Mouse (Mus musculus) embryonic facial prominence, embryonic 15.5 days (tissue): ENCODE measurements at regions not wholly inside any gene's neighbourhood (a gene's known extent, or its start where the extent isn't known, plus 50 kb on each side); places are given as distances from the start of the nearest gene placed in this dataset.

Experiments used
- ATAC-seq: fragments of 200-750 bp; cut with Nextera tagmentation; 2 replicates; pipeline ENCODE4 v1.8.0; 2017; ENCODE audit warnings: low read depth, moderate TSS enrichment; ENCODE audit not compliant: insufficient number of reproducible peaks, low FRiP score, low TSS enrichment
- H3K27ac ChIP-seq: fragments of 300-500 bp; sonication (generic); replicated peaks from 2 replicates; pipeline ENCODE4 v1.5.1; 2015; ENCODE audit warnings: mild to moderate bottlenecking, inconsistent platforms
- H3K27me3 ChIP-seq: fragments of 300-500 bp; sonication (generic); 2 replicates; pipeline ENCODE4 v1.6.1; 2015; ENCODE audit warnings: inconsistent platforms
- H3K36me3 ChIP-seq: fragments of 300-500 bp; sonication (generic); 2 replicates; pipeline ENCODE4 v1.6.1; 2015; ENCODE audit warnings: mild to moderate bottlenecking, inconsistent platforms
- H3K4me1 ChIP-seq: fragments of 300-500 bp; sonication (generic); 2 replicates; pipeline ENCODE4 v1.6.1; 2015; ENCODE audit warnings: inconsistent platforms
- H3K4me2 ChIP-seq: fragments of 300-500 bp; sonication (generic); replicated peaks from 2 replicates; pipeline ENCODE4 v1.6.1; 2015; ENCODE audit warnings: mild to moderate bottlenecking, inconsistent platforms
- H3K4me3 ChIP-seq: fragments of 300-500 bp; sonication (generic); replicated peaks from 2 replicates; pipeline ENCODE4 v1.5.1; 2015; ENCODE audit warnings: mild to moderate bottlenecking, inconsistent platforms
- H3K9ac ChIP-seq: fragments of 300-500 bp; sonication (generic); 2 replicates; pipeline ENCODE4 v1.6.1; 2015; ENCODE audit warnings: inconsistent platforms
- H3K9me3 ChIP-seq: fragments of 300-500 bp; sonication (generic); replicated peaks from 2 replicates; pipeline ENCODE4 v1.6.1; 2016; ENCODE audit warnings: inconsistent platforms
- WGBS: fragments of 180-500 bp; shearing (Covaris S2); methylation state at CpG from one replicate; pipeline ENCODE4 v1.1.7; 2015; 5-methylcytosine and 5-hydroxymethylcytosine counted together

DNA sequence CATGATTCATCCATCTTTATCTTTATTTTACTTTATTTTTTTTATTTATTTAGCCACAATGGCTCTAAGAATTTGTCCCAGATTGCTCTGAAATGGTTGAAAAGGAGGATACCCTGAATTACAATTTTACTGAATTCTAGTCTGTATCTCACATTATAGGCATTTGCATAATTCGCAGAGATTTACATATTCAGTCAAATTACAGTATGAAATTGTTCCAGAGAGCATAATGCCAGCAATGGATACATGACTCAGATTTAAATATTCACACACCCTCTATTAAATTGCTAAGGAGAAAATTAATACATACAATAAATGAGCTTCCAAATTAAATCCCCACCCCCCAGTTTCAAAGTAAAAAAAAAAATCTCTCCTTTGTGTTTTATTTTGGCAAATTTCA lies 238.8 kb upstream of the Cwc22 start:
- no peaks in the 10 kb centered on the region for H3K4me1 ChIP-seq
- H3K4me3 ChIP-seq: no peak overlapping the region
- no peak overlapping the region for H3K4me2 ChIP-seq
- ATAC-seq: no peak
- no peaks in the 10 kb centered on the region for H3K27me3 ChIP-seq
- H3K9me3 ChIP-seq: no peaks in the 10 kb centered on the region
- H3K36me3 ChIP-seq: no peaks in the 10 kb centered on the region
- no peak overlapping the region for H3K27ac ChIP-seq
- H3K9ac ChIP-seq: no peak overlapping the region
- 80% methylated on average over 1 of the region's 1 CpGs for WGBS

DNA sequence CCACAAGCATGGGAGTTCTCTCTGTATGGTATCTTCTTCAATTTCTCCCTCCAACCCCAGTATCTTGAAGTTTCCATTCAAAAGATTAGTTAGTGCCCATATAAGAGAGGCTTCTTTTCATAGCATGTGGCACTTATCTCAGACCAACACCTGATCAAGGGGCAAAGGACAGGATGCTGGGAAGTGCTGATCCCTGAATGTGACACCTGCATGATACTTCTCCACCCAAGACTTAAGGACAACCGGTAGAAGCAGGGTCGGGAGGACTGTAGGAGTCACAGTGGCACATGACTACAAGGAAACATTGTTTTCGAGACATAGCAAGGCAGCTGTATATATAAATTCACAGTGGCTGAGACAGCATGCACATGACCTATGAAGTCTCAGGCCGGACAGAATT lies 227.6 kb upstream of the Cwc22 start:
- no peak for ATAC-seq
- WGBS: 77% methylated on average over 4 of the region's 4 CpGs

DNA sequence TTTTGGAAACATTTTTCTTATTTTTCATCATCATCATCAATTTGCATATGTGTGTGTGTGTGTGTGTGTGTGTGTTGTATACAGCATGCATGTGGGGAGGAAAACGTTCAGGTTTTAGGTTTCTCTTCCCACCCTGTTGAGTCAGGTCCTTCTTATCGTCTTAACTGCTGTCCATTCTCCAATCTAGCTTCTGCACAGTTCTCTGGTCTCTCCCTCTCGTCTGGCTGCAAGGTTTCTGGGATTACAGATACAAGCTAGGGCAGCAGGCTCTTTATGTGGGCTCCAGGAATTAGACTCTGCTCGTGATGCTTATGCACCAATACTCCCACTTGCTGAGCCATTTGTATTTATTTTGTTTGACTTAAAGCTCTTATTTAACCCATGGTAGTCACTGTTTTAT lies 226.6 kb upstream of the Cwc22 start:
- Histone ChIP-seq H3K27me3 (no peaks in the 10 kb centered on the region), H3K4me3 (no peak overlapping the region), H3K4me1 (no peaks in the 10 kb centered on the region), H3K27ac (no peak overlapping the region), H3K4me2 (no peak overlapping the region), H3K9me3 (no peaks in the 10 kb centered on the region), H3K36me3 (no peaks in the 10 kb centered on the region), H3K9ac (no peak overlapping the region)
- ATAC-seq: no peak
- WGBS: 50% methylated on average over 4 of the region's 4 CpGs

More for the DNA sequence above, 227.6 kb upstream of the Cwc22 start:
- Histone ChIP-seq H3K9ac (no peak overlapping the region), H3K27me3 (no peaks in the 10 kb centered on the region), H3K36me3 (no peaks in the 10 kb centered on the region), H3K4me3 (no peak overlapping the region), H3K27ac (no peak overlapping the region), H3K4me2 (no peak overlapping the region), H3K4me1 (no peaks in the 10 kb centered on the region), H3K9me3 (no peaks in the 10 kb centered on the region)

DNA sequence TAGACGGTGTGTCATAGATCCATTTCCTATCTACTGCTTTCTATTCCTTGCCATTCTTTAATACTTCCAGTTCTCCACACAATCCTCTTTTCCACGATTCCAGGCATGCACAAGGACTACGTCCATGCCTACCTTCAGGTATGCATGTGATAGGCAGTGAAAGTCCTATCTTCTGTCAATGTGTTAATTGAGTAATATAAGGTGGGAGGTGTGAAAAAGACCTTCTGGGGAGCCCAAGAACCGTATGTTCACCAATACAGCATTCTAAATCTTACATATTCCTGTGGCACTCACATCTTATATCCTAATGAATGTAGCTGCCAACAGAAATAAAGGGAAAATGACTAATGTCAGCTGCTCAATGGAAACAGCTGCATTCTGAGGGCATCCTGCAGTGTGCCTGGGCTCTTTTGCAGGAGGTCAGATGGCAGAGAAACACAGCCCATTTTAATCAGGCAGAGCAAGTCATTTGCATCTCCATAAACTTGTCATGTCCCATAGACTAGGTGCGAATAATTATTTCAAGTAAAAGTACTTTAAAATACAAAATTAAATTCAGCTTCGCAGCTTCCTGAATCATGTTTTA lies 224.1 kb upstream of the Cwc22 start:
- Histone ChIP-seq H3K9ac (no peak overlapping the region), H3K27ac (no peak overlapping the region), H3K27me3 (no peaks in the 10 kb centered on the region), H3K36me3 (no peaks in the 10 kb centered on the region), H3K4me1 (no peaks in the 10 kb centered on the region), H3K4me2 (no peak overlapping the region), H3K9me3 (no peaks in the 10 kb centered on the region), H3K4me3 (no peak overlapping the region)
- ATAC-seq: no peak
- 80% methylated on average over 6 of the region's 6 CpGs for WGBS

DNA sequence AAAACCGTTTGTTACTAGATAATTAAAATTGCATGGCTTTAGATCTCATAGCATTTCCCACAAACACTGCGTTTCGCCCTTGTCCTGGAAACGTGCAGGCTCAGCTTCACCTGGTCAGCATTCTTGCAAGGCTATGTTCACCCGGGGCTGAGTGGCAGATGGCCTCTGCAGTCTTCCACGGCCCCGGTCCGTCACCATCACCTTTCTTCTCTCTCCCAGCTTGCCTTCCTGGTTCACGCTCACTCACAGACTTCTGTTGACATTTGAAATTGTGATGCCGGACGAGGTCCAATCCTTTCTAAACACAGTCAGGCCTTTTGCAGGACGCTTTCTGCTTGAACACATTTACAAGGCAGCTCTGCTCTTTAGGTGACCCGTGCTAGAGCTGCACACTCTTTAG lies 219.3 kb upstream of the Cwc22 start:
- no peaks in the 10 kb centered on the region for H3K36me3 ChIP-seq
- H3K27ac ChIP-seq: no peak overlapping the region
- no peaks in the 10 kb centered on the region for H3K27me3 ChIP-seq
- WGBS: 69% methylated on average over 13 of the region's 13 CpGs
- no peaks in the 10 kb centered on the region for H3K4me1 ChIP-seq
- H3K9ac ChIP-seq: no peak overlapping the region
- no peaks in the 10 kb centered on the region for H3K9me3 ChIP-seq
- no peak overlapping the region for H3K4me3 ChIP-seq
- no peak overlapping the region for H3K4me2 ChIP-seq
- no peak for ATAC-seq

DNA sequence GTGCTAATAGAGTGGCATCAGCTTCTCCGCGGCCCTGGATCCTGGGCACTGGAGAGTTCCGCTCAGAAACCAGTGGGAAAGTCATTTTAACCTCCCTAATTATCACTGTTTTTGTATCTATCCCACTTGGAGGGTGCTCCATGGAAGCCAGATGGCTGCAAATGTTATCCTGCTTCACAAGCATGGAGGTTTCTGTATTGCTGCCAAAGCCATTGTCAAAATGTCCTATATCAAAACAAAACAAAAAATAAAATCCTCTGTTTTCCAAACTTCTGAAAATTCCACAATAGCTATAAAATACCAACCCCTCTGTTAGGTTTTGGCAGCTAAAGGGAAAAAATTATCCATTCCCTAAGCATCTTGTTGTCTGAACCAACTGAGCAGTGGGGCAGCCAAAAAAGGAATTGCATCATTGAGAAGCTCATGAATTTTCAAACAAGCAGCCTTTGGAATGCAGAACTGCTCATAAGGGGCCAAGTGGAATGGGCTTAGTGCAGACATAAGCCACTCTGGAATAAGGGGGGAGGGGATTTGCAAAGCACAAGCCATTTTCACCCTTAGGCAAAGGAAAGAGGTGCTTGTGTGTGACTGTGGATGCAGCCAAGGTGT lies 213.8 kb upstream of the Cwc22 start:
- no peak for ATAC-seq

DNA sequence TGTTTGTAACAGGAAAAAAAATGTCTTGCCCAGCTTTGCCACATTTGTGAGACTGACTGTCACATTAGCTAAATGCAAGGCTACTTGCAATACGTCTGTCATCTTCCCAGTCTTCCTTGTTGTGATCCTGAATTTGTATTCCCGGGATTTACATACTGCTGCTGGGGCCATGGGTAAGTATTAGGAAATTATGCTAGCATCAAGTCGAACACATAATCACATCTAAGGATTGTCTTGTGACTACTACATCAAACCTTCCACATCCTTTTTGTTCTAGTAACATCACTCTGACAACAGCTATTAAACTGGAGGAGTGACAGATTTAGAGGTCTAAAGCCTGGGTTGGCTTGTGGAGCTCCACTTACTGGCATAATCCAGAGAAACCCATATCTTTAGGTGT lies 164.2 kb upstream of the Cwc22 start:
- Histone ChIP-seq H3K9ac (no peak overlapping the region), H3K27me3 (no peaks in the 10 kb centered on the region), H3K9me3 (no peaks in the 10 kb centered on the region), H3K4me1 (no peaks in the 10 kb centered on the region), H3K27ac (no peak overlapping the region), H3K4me3 (no peak overlapping the region), H3K4me2 (no peak overlapping the region), H3K36me3 (no peaks in the 10 kb centered on the region)
- WGBS: 72% methylated on average over 3 of the region's 3 CpGs
- ATAC-seq: no peak

More for the DNA sequence above, 213.8 kb upstream of the Cwc22 start:
- H3K27ac ChIP-seq: no peak overlapping the region
- no peak overlapping the region for H3K9ac ChIP-seq
- H3K4me2 ChIP-seq: no peak overlapping the region
- H3K36me3 ChIP-seq: no peaks in the 10 kb centered on the region
- whole genome bisulfite sequencing: 45% methylated on average over 3 of the region's 3 CpGs
- no peak overlapping the region for H3K4me3 ChIP-seq
- H3K27me3 ChIP-seq: no peaks in the 10 kb centered on the region
- H3K4me1 ChIP-seq: peaks cover 3% of the 10 kb centered on the region; the same call in 1 of the 2 replicates
- no peaks in the 10 kb centered on the region for H3K9me3 ChIP-seq

DNA sequence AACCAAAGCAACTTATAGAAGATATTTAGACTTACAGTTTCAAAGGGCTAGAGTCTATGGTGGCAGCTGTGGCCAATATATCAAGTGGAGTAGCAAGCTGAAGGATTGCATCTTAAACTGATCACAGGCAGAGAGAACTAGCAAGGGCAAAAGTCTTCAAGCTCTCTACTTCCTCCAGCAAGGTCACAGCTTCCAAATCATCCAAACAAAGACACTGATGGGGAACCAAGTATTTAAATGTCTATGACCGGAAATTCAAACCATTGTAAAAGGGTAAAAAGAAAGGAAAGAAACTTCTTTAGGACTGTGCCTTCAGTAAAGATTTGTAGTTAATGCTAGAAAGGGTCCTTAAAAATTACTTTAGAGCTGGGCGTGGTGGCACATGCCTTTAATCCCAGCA lies 149.4 kb upstream of the Cwc22 start:
- 86% methylated on average over 2 of the region's 2 CpGs for WGBS
- H3K27ac ChIP-seq: no peak overlapping the region
- no peaks in the 10 kb centered on the region for H3K36me3 ChIP-seq
- H3K27me3 ChIP-seq: no peaks in the 10 kb centered on the region
- no peak overlapping the region for H3K4me3 ChIP-seq
- H3K9me3 ChIP-seq: no peaks in the 10 kb centered on the region
- no peak for ATAC-seq
- H3K9ac ChIP-seq: no peak overlapping the region
- no peaks in the 10 kb centered on the region for H3K4me1 ChIP-seq
- H3K4me2 ChIP-seq: no peak overlapping the region

DNA sequence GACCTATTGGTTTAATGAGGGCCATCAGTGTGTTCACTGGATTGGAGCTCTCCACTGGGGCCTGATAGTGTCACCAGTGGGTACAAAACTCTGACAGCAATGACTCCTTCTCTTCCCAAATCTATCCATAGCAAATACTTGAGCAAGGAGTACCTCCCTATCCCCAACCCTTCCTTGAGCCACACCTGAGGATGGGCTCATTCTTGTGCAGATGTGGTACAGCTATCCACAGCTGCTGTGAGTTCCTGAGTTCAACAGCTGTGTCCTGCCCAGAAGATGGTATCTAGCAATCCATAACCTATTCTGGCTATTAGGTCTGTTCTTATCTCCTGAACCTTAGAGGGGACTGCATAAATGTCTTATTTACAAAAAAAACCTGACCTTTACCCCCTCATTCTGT lies 148.7 kb upstream of the Cwc22 start:
- Histone ChIP-seq H3K9ac (no peak overlapping the region), H3K36me3 (no peaks in the 10 kb centered on the region)

DNA sequence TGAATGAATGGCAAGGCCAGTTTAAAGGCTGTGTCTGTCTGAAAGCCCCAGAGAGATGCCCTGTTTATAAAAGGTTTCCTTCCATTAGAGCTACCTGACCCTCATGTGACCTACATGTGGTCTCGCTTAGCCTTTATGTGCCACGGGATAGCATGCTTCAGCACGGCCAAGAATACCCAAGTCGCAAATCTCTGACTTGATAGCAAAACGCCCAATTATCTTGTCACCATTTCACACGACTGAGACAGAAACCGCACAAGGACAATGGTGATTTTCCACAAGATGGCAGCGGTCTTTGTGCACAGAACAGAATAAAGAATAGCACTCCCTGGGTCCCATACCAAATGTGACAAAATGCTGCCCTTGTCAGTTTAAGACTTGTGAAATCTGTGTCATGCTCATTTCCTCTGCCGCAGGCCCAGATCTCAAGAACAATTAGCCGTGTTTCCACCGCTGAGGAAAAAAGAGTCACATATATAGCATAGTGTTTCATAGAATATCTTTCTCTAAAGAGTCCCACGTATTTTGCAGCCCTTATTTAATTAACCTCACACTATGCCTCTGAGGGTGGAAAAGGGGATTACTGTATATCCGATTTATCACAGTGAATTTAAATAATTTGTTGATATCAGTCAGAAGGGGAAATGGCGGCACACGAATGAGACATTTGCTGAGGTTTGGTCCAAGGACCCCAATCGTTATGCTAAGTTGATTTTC lies 118.3 kb upstream of the Cwc22 start:
- Histone ChIP-seq H3K4me3 (no peak overlapping the region), H3K9me3 (no peaks in the 10 kb centered on the region), H3K36me3 (no peaks in the 10 kb centered on the region), H3K4me1 (no peaks in the 10 kb centered on the region), H3K27ac (no peak overlapping the region), H3K27me3 (no peaks in the 10 kb centered on the region), H3K9ac (no peak overlapping the region), H3K4me2 (no peak overlapping the region)
- 36% methylated on average over 16 of the region's 16 CpGs for WGBS
- no peak for ATAC-seq

More for the DNA sequence above, 148.7 kb upstream of the Cwc22 start:
- H3K4me2 ChIP-seq: no peak overlapping the region
- H3K9me3 ChIP-seq: no peaks in the 10 kb centered on the region
- no peaks in the 10 kb centered on the region for H3K4me1 ChIP-seq
- no peak for ATAC-seq
- H3K27me3 ChIP-seq: no peaks in the 10 kb centered on the region
- H3K4me3 ChIP-seq: no peak overlapping the region
- H3K27ac ChIP-seq: no peak overlapping the region

DNA sequence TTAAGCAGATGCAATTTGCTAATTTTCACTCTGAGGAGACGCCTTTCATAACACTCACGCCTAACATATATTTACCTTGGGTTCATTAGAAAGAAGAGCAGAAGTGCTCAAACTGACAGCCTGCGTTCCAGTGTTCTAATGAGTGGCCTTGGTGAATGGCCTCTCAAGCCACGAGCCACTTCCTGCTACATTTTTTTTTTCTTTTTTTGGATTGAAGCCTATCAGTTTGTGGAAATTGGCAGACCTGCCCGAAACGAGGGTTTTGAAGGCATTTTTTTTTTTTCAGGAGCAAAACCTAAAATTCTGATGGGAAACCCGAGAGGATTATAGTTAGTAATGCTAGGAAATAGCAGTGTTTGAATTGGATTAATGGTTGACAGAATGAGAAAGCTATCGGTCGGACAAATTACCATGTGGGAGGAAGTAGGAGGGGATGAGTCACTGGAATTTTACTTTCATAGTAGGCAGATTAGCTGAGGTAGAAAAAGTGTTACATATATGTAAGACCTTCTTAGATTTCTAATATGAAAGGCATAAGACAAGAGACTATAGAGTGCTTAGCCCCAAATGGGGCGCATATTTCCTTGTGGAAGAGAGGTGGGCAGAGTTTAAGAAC lies 113.7 kb upstream of the Cwc22 start:
- ATAC-seq: no peak
- Histone ChIP-seq H3K4me3 (no peak overlapping the region), H3K9me3 (no peaks in the 10 kb centered on the region), H3K27ac (no peak overlapping the region), H3K36me3 (no peaks in the 10 kb centered on the region), H3K4me2 (no peak overlapping the region), H3K4me1 (no peaks in the 10 kb centered on the region), H3K27me3 (no peaks in the 10 kb centered on the region), H3K9ac (no peak overlapping the region)
- 60% methylated on average over 10 of the region's 10 CpGs for WGBS
